Mouse (Mus musculus): ENCODE measurements at regions not wholly inside any gene's neighbourhood (a gene's known extent, or its start where the extent isn't known, plus 50 kb on each side); places are given as distances from the start of the nearest gene placed in this dataset.

- no peak for DNase-seq (ENCODE audit: low spot score)
Measured at GRCm38 (mm10) chr14:67181586-67181985, 1172.6 kb upstream of the Gulo start.

DNA sequence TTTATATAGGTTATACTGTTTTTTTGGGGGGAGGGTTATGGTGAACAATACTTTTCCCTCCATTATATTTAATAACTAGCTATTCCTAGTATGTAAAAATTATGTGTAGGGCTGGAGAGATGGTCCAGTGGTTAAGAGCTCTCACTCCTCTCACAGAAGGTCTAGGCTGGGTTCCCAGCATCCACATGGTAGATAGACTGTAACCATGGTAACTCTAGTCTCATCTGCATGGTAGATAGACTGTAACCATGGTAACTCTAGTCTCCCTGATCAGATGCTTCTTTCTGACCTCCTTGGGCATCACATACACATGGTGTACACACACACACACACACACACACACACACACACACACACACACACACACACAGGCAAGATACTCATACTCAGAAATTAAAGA, 1170.5 kb upstream of the Gulo start:
- DNase-seq (ENCODE audit: low spot score): no peak

- no peak for DNase-seq (ENCODE audit: low spot score)
Measured at GRCm38 (mm10) chr14:67178329-67179039, 1169.5 kb upstream of the Gulo start.

- DNase-seq (ENCODE audit: low spot score): no peak
Measured at GRCm38 (mm10) chr14:67176672-67177071, 1167.7 kb upstream of the Gulo start.

GRCm38 (mm10) chr14:67176100-67176499, 1167.1 kb upstream of the Gulo start:
- no peak for DNase-seq (ENCODE audit: low spot score)

- DNase-seq (ENCODE audit: low spot score): no peak
Measured at GRCm38 (mm10) chr14:67174929-67175328, 1165.9 kb upstream of the Gulo start.

- no peak for DNase-seq (ENCODE audit: low spot score)
Measured at GRCm38 (mm10) chr14:67170801-67171200, 1161.8 kb upstream of the Gulo start.

GRCm38 (mm10) chr14:67170248-67170647, 1161.2 kb upstream of the Gulo start:
- no peak for DNase-seq (ENCODE audit: low spot score)

- no peak for DNase-seq (ENCODE audit: low spot score)
Measured at GRCm38 (mm10) chr14:67169201-67169600, 1160.2 kb upstream of the Gulo start.

- no peak for DNase-seq (ENCODE audit: low spot score)
Measured at GRCm38 (mm10) chr14:67159996-67160395, 1151.0 kb upstream of the Gulo start.

DNA sequence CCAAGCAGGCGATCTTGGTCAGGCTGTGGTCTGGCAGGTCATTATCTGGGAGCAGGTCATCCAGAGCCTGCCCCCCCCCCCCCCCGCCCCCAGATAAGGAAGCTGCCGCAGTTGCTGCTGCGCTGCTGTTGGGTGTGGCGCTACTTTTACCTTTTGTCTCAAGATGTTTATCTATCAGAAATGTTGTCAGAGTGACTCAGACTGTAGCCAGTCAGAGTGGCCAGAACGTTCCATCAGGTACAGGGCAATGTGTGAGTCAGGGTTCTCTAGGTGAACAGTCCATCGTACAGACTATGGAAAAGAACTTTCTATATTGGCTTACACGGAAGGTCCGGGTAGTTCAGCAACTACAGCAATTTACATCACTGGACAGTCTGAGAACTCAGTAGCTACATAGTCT, 1149.9 kb upstream of the Gulo start:
- peak; percentile 50 for DNase-seq (ENCODE audit: low spot score)

DNA sequence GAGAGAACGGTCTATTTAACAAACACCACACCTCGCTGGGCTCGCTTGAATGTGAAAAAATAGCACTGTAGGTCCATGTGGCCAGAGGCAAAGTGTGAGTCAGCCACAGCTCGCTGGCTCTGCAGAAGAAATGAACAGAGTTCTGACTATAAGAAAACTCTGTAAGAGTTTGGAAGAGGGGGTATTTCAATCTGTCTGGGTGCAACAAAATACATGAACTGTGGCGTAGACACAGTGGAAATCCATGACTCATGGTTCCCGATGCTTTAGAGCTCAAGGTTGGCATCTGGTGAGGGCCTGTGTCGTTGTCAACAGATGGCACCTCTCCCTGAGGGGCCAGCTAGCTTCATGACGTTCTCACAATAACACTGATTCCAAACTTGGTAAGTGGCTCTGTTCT, 1147.4 kb upstream of the Gulo start:
- DNase-seq (ENCODE audit: low spot score): no peak

DNA sequence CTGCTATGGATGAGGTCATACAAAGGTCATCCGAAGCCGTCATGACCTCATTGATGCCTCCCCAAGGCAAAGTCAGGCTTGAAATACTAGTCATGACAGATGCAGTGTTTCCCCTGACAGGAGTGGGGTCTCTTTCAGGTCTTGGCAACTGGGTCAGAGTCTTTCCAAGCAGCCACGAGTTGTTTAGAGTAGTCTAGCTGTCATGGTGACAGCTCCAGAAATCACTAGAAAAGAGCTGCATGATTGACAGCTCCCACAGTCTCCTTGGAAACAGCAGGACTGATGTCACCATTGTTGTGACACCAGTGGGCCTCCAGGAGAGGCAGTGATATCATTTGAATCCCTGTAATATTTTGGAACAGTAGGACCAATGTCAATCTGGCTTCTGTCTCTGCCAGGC, 1144.6 kb upstream of the Gulo start:
- DNase-seq (ENCODE audit: low spot score): no peak

DNA sequence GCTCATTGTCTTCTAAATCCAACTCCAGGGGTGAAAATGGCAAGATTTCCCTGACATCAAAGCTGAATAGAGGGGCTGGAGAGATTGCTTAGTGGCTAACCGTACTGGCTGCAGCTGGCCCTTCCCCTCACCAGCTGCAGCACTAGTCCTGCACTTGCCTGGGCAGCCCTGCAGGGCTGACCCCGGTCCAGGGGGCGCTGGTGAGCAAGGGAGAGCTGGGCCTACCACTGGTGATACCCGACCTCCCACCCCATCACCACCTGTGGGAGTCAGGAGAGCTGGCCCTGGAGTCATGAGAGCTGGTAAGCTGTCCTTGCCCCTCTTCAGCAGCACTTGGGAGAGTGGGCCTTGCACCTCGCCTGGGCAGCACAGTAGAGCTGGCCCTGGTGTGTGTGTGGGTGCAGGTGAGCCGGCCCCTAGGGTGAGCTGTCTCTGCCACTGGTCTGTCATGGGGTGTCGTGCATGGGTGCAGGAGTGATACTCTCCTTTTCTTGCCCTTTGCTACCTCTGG, 1141.0 kb upstream of the Gulo start:
- no peak for DNase-seq (ENCODE audit: low spot score)

DNA sequence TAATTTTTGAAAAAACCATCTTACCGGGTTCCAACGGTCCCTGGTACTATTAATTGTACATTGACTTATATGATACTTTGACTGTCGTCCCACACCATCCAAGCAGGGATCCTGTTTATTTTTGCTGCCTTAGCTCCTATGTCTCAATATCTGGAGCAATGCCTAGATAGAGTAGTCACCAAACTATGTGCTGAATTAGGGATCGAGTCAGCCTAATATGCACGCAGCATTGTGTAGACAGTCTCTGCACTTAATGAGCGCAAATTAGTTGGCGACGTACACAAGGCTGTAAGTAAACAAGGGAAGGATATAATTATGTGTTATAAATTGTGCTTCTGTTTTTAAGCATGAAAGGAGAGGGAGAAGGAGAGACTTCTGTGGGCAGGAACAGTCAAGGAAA, 1140.1 kb upstream of the Gulo start:
- DNase-seq (ENCODE audit: low spot score): no peak

DNA sequence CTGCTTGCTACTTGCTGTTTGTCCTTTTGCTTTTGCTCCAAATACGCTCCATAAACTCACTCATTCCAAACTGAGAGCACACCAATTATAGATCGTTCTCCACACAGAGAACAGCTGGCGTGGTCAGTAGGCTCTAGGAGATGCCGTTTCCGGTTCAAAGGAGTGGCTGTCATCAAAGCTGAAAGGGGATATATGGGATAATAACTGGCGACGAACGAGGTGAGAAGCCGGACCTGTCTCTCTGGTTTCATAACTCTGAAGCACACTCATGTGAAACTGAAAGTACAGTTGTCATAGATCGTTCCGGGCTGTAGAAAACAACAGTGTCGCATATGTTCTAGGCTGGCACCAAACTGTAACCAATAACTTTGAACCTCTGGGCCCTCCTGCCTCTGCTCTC, 1137.6 kb upstream of the Gulo start:
- DNase-seq (ENCODE audit: low spot score): no peak

- DNase-seq (ENCODE audit: low spot score): no peak
Measured at GRCm38 (mm10) chr14:67145046-67145445, 1136.0 kb upstream of the Gulo start.

GRCm38 (mm10) chr14:67144461-67144985, 1135.5 kb upstream of the Gulo start:
- no peak for DNase-seq (ENCODE audit: low spot score)

GRCm38 (mm10) chr14:67143826-67144225, 1134.8 kb upstream of the Gulo start:
- no peak for DNase-seq (ENCODE audit: low spot score)

GRCm38 (mm10) chr14:67142556-67143250, 1133.7 kb upstream of the Gulo start:
- DNase-seq (ENCODE audit: low spot score): no peak

DNA sequence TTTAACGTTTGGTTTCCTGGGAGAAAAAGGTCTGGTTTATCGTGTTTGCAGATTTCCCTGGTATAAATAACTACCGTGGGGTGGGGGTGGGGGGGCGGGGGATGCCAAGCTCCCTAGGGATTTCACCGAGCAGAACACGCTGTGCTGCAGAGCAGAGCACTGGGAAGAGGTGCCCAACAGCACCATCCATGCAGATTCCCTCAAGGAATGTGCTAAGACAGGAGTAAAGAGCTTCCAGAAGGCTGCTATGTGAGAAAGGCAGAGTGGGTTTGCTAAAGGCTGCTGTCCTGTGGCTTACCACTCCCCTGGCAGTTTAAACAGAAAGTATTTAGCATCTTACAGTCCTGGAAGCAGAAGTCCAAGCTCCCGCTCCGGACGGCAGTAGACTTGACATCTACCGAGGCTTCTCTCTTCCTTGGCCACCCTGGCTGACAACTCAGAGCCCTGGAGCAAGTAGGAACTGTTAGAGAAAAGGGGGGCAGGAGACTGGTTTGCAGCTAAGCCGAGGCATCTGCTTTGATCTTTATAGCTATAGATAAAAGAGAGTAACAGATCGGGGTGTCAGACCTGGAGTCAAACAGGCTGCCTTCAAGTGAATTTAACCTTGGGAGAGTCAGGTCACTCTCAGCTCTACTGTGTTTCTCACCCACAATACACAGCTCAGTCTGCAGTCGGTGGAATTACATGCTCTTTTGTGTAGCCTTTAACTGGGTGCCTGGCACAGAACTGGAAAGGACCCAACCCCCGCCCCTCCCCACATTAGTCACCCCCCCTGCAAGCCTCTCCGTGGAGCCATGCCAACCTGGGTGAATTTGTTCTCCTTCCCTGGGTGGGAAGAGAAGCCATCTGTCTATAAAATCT, 1132.8 kb upstream of the Gulo start:
- DNase-seq (ENCODE audit: low spot score): no peak

- no peak for DNase-seq (ENCODE audit: low spot score)
Measured at GRCm38 (mm10) chr14:67141151-67141550, 1132.1 kb upstream of the Gulo start.

Measured in urinary bladder, postnatal 14 days (tissue).